Mouse (Mus musculus) liver, embryonic 11.5 days (tissue): ENCODE results near the gene Dis3l2. TPM values are rescaled to one million over a fixed set of nuclear protein-coding genes. Genes with fewer than 3 reads are reported as not detected.

Source experiments
- polyA plus RNA-seq: library from polyadenylated mRNA; unstranded; fragments of >200 nt; fragmentation: Nextera tagmentation; extraction: Ambion mirVana; gene quantifications from 2 replicates; pipeline ENCODE4 v1.2.1, GENCODE M21; 2014

Dis3l2 gene
- polyA plus RNA-seq, 1 experiment from 2014 or later, result 20.2 TPM

Other genes starting within 250 kb of the Dis3l2 start
- gene Ptma, start 177.1 kb upstream of the Dis3l2 start, polyA plus RNA-seq, result 2,666 and 2,805 TPM in 2 replicates
- gene Pde6d, start 121.2 kb upstream of the Dis3l2 start, polyA plus RNA-seq, result 48.1 and 52.1 TPM in 2 replicates
- gene Cops7b, start 120.9 kb upstream of the Dis3l2 start, polyA plus RNA-seq, result 30.8 and 33.4 TPM in 2 replicates
- gene Nppc, start 33.2 kb upstream of the Dis3l2 start, polyA plus RNA-seq, result not detected in 2 replicates